Mouse (Mus musculus) heart, adult 2 months (tissue): ENCODE data around the gene Coro1a.

Source experiments
- CTCF ChIP-seq: fragments of 200-600 bp; IDR thresholded peaks from 2 replicates; pipeline ENCODE4 v1.8.1; 2022; ENCODE audit warnings: antibody characterized with exemption, mild to moderate bottlenecking, moderate library complexity
- POLR2A ChIP-seq: fragments of 200-500 bp; IDR thresholded peaks from 2 replicates; pipeline ENCODE4 v1.6.1; 2011; ENCODE audit warnings: mild to moderate bottlenecking, low read depth, low read length, control low read depth; ENCODE audit not compliant: insufficient read depth

GRCm38 (mm10) chr7:126663646-126664045, 43.9 kb downstream of the Coro1a start:
- TF ChIP-seq POLR2A = no peak
- no peak for TF ChIP-seq CTCF
